Mouse (Mus musculus) spleen, postnatal 10 days (tissue): ENCODE results near the gene Gm45713.
A peak's percentile ranks its signal among the peaks of the same experiment; 100 is the strongest.
"Not testable (repeated sequence)": the region's sequence is repeated elsewhere in the genome, so short reads cannot be mapped to it uniquely, and the experiment has no call there.

Experiments
- DNase-seq, 2 experiments: peaks; one replicate each; pipeline ENCODE4 v3.0.0; 2021 to 2022; ENCODE audit warnings: low spot score in 2 of 2

Gm45713 gene

DNA sequence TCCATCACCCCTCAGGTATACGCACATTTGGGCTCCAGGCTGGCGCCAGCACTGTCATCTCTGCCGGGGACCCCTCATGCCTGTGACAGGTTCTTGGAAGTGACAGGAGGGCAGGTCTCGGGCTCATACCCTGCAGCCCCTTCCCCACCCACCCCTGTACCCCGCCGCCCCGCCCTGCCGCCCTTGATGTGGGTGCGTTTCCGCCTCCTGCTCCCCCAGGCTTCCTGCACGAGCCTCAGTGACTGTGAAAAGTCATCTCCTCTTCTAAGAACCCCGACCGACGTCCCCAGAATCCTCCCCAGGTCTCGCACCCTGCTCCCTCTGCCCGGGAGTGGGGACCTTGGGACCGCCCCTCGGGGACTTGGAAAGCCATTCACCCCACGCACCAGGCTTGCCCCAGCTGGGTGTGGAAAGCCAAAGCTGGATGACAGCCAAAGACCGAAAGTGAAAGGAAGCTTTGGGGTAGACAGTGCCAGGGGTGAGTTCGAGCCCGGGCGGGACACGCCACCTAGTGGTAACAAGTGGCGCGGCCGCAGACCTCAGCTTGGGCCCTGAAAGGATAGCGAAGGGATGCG lies at the start of gene Gm45713, which contains the start of gene Flt3l:
Gene Gm45713 (minus strand): TSS at position 239 of the 575 bp plus-strand sequence.
Gene Flt3l (minus strand): TSS at position 440 of the 575 bp plus-strand sequence.
- DNase-seq = peak; percentile 91 to 94

DNA sequence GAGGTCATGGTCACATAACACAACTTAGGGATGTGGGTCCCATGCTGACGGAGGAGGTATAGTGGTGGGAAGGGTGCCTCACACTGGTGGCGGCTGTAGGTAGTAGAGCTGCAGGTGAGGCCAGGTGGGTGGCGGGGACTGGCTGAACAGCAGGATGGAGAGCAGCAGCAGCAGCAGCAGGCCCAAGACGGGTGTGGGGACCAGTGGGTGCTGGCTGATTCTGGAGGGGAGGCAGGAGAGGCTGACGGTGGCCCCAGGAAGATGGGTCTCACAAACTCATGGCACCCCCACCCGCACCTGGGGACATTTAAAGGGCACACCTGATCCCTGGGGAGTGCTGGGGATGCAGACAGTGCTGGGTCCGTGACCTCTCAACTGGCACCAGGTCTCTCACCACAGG lies 47.6 kb upstream of the Gm45713 start:
- no peak for DNase-seq

DNA sequence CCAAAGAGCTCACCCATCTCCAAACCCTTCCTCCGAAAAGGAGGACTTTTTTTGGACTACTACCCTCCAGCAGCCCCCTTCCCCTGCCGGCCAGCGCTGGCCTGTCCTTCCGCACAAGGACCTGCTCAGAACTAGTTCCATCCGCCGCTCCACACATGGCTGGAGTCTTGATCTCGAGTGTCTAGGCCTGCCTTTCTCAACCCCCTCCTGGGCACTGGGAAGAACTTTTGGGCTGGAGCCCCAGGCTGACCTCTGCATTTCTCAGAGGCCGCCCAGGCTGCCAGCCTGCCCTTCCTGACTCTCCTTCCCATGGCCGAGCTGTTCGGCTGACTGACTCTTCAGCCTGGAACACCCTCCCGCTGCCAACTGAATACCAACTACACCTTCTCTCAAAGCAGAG lies 46.6 kb upstream of the Gm45713 start:
- DNase-seq = no peak

DNA sequence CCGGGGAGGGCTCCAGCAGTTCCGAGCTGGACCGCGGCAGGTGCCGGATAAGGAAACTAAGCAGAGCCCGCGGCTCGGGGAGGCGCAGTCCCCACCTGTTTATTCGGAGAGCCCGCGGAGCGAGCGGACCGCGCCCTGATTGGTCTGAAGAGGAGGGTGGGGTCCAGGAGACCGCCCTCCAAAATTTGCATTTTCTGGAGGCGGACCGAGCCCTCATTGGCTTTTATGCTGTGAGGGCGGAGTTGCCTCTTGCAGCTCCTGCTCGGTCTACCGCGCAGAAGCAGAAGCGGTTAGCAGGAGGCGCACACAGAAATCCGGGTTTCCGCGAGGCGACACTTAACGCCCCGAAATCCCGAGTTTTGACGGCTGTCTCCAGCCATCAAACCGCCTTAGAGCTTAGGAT lies 46.2 kb upstream of the Gm45713 start:
- peak; percentile 65 to 90 for DNase-seq

DNA sequence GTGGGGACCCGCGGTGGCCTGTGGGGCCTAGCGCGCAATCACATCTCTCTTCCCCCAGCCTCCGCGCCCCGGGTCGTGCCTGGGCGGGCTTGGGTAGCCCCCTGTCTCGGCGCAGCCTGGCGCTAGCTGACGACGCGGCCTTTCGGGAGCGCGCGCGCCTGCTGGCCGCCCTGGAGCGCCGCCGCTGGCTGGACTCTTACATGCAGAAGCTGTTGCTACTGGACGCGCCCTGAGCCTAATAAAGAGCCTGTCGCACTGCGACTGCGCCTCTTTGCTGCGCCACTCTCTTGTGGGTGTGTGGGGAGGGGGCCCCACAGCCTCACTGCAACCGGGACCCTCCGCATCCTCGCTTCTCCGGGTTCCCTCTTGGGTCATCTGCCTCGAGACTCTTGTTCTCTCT lies 45.5 kb upstream of the Gm45713 start:
- DNase-seq = peak in 1 of 2 experiments; percentile 54

DNA sequence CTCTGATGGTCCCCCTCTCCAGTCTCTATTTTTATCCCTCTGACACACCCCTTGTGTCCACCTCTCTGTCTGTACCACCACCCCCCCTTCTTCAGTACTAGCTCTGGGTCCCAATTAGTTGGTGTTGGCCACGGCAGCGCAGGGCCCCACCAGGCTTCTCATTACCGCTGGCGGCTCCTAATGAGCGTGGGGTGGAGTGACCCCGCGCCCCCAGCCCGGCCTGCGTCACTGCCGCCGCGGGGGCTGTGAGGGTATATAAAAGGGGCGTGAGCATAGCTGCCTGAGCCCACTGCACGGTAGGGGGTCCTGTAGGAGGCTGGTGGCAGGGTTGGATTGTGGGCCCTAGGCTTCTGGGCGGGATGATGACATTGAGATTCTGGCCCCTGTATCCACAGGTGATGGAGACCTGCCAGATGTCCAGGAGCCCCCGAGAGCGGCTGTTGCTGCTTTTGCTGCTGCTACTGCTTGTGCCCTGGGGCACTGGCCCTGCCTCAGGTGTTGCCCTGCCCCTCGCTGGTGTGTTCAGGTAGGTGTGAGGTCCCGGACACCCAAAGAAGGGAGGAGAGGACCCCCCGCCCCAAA lies 45.0 kb upstream of the Gm45713 start, which contains the start of gene Pth2:
Gene Pth2 (plus strand): TSS at position 100 of the 582 bp plus-strand sequence.
- no peak for DNase-seq

DNA sequence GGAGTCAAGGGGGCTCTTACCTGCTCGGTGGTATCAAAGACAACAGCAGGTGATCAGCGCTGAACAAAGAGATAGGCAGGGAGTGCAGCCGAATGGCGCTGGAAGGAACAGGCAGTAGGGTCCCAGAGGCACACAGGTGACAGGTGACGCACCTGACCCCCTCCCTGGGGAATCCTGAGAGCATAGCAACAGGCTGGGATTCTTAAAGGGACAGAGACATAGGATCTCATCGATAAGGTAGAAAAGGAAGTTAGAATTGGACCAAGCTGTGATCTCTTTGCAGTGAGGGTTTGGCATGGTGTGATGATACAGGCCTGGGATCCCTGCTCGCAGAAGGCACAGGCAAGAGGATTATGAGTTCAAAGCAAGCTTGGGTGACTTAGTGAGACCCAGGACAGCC lies 43.4 kb upstream of the Gm45713 start, which contains the start of gene Gfy:
Gene Gfy (minus strand): TSS at position 101 of the 400 bp plus-strand sequence.
- DNase-seq = no peak

DNA sequence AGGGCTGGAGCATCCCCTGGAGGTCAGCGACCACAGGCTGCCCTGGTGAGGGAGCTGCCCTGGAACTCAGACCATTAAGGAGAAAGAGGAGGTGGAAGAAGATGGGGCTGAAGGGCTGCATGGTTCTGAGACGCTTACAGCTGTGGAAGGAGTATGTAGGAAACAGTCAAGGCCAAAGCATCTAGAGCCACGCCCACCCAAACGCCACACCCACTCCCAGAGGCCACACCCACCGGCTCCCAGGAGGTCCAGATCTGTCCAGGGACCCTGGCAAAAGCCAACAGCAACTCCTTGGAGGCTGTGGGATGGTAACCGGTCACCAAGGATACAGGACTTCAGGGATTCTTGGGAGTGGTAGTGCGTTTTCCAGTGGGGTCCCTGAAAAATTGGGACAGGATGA lies 42.5 kb upstream of the Gm45713 start:
- DNase-seq = peak in 1 of 2 experiments; percentile 48

DNA sequence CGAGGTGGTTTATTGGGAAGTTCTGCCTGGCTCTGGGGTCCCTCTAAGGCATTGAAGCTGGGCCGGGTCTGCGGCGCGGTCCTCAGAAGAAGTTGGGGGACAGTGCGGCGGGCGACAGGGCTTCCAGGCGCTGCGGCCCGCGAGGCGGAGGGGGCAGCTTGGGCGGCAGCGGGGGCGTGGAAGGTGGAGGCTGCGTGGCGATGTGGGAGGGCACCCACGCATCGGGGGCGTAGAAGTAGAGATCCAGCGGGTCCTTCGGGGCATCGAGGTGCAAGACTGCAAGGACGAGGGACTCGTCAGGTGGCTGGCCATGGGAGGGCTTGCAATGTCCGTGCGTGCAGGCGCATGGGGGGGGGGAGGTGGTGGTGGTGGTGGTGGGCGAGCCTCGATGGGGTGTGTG lies 40.3 kb upstream of the Gm45713 start:
- DNase-seq = no peak

DNA sequence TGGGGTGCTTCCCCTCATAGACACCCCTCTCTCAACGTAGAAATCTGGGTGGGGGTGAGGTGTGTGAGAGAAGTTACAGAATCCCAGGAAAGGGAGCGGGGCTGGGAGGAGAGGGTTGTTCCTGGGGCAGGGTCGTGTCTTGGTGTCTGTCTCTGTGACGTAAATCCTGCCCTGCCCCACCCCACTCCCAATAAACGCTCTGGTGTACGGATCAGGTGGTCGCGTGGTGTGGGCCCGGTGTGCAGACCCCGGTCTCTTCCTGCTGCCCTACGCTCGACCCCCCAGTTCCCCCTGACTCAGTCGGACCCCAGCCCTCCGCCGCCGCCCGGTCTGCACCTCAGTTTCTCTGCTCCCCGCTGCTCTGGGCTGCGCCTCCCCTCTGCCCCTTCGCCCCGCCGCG lies 39.9 kb upstream of the Gm45713 start:
- DNase-seq = no peak

DNA sequence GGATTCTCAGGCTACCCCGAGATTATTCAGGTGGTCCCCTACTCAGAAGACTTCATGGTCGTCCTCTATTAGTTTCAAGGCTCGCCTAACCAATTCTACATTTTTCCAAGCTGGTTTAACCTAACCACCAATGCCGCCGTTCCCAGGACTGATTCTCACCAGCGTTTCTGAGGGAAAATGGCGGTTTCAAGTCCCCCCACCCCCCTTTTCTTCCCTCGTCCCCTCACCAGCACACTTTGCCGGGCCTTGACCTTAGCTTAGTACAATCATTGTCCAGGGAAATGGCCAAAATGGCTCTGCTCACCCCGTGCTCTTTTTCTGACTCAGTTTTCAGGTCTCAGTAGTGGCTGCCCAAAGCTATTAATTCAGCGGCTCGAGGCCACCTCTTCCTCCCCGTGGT lies 39.4 kb upstream of the Gm45713 start:
- no peak for DNase-seq

DNA sequence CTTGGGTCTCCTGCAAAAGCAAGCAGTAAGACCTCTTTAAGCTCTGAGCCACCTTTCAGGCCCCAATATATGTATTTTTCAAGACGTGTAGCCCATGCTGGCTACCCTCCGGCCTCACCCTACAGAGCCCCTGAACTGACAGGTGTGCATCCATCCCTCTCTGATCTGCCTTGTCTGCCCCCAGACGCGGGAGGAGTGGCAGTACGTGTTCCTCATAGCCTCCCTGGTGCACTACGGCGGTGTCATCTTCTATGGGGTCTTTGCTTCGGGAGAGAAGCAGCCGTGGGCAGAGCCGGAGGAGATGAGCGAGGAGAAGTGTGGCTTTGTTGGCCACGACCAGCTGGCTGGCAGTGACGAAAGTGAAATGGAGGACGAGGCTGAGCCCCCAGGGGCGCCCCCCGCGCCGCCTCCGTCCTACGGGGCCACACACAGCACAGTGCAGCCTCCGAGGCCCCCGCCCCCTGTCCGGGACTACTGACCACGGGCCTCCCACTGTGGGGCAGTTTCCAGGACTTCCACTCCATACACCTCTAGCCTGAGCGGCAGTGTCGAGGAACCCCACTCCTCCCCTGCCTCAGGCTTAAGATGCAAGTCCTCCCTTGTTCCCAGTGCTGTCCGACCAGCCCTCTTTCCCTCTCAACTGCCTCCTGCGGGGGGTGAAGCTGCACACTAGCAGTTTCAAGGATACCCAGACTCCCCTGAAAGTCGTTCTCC lies 38.7 kb upstream of the Gm45713 start:
- no peak for DNase-seq

DNA sequence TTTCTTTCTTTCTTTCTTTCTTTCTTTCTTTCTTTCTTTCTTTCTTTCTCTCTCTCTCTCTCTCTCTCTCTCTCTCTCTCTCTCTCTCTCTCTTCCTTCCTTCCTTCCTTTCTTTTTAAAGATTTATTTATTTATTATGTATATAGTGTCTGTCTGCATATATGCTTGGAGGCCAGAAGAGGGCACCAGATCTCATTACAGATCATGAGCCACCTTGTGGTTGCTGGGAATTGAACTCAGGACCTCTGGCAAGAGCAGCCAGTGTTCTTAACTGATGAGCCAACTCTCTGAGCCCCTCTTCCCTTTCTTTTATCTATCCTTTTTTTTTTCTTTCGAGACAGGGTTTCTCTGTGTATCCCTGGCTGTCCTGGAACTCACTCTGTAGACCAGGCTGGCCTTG lies 37.7 kb upstream of the Gm45713 start:
- DNase-seq = not testable (repeated sequence)

DNA sequence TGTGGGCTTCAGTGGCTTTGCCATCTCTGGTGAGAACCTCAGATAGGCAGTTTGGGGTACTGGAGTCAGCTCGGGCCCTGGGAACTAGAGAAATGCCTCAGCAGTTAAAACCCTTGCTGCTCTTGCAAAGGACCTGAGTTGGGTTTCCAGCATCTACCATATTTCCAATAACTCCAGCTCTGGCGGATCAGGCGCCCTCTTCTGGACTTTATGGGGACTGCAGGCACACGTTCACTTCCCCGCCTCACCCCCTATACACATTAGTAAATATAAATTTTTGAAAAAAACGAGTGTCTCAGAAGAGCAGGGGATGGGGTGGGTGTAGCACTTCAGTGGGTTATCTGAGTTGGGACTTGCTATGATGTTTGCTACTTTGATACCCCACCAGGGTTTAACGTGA lies 36.9 kb upstream of the Gm45713 start:
- DNase-seq = peak; percentile 43 to 72

DNA sequence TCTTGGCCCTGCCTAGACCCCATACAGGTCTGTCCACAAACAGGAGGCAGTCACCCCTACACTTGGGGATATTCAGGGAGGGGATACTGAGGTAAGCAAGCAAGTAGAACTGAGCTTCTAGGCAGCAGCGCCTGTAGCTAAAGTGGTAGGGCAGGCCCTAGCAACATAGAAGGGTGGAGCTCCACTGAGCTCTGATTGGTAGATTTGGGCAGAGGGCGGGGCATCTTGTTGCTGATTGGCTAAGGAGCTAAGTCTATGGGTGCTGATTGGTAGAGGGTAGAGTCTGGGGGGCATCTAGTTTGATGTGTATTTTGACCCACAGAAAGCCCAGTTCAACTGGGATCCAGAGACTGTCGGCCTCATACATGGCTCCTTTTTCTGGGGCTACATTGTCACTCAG lies 33.5 kb upstream of the Gm45713 start:
- no peak for DNase-seq

DNA sequence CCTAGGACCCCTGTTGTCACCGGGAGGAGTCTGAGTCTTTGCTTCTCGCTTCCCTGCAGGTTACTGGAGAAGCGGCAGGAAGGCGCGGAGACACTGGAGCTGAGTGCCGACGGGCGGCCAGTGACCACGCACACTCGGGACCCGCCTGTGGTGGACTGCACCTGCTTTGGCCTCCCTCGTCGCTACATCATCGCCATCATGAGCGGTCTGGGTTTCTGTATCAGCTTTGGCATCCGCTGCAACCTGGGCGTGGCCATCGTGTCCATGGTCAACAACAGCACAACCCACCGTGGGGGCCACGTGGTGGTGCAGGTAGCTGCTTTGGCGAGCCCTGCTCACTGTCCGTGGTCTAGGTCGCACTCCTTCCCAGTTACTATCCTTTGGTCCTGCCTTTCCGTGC lies 32.6 kb upstream of the Gm45713 start:
- DNase-seq = no peak

DNA sequence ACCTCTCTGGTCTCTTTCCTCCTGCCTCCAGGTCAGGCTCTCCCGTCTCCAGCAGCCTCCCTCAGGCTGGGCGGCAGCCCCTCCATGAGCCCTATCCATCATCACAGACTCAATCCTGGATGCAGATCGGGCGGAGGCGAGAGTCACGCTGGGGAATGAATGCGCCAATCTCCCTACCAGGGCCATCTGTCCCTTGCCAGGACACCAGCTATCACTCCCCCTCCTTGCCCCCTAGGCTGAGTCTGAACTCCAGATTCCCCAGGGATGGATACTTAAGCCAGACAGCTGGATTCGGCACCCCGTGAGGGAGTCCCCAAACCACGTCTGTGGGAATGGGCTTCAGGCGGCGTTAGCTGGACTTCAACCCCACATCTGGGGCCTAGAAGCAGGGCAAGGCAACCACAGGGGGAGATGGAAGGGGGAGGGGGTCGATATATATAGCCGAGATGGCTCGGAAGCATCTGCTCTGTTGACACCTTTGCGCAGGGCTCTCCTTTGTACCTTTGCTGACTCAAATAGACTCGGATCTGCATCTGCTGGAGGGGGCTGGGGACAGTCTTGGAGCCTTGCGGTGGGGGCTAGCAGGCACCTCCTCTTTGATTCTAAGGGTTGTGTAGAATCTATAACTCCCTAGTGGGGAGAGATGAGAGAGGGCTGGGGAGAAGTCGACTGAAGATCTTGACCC lies 31.9 kb upstream of the Gm45713 start:
- DNase-seq = no peak

DNA sequence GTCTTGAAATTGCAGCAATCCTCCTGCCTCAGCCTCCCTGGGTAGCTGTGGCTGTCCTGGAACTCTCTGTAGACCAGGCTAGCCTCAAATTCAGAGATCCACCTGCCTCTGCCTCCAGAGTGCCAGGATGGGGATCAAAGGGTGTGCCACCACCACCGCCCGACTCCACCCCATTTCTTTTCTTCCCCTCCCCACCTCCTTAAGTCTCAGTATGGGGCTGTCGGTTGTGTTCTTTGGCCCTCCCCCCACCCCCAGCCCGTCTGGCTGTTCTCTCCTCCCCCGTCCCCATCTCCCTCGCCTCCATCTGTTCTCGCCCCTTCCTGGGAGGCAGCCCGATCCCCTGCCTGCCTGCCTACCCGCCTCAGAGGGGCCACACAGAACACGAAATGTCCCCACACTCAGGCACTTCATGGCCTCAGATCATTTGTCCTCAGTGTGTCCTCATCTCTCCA lies 30.9 kb upstream of the Gm45713 start:
- DNase-seq = no peak

DNA sequence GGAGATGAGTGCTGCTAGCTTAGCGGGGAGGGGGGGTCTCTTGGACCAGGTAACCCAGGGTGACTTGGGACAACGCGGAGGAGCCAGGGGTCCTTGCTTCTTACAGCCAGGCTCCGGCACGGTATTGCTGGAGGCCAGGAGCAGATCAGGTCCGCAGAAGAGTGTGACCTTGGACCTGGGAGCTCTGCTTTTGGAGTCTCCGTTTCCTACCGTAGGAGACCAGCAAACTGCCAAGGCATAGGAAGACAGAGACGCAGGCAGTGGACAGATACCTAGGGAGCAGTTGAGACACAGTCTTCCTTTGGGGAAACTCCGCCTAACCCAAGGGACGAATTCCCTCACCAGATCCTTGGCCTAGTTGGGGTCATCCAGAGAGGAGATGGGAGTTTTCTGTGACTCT lies 29.7 kb upstream of the Gm45713 start:
- DNase-seq = no peak

DNA sequence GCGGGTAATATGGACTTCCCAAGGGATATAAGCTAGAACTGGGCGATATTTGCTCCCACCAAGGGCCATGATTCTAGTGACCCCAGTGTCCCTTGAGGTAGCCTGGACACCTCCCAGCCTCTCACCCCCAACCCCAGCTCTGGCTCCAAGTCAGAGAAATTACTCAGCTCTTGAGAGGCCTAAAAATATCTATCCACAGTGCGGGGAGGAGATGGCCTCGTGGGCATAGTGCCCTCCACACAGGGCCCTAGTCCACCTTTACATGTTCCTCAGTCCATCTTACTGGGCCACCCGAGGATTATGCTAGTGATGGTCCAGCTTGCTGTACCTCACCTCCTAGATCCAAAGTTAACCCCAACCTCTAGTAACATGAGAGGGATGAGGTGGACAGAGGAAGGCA lies 28.8 kb upstream of the Gm45713 start:
- no peak for DNase-seq

DNA sequence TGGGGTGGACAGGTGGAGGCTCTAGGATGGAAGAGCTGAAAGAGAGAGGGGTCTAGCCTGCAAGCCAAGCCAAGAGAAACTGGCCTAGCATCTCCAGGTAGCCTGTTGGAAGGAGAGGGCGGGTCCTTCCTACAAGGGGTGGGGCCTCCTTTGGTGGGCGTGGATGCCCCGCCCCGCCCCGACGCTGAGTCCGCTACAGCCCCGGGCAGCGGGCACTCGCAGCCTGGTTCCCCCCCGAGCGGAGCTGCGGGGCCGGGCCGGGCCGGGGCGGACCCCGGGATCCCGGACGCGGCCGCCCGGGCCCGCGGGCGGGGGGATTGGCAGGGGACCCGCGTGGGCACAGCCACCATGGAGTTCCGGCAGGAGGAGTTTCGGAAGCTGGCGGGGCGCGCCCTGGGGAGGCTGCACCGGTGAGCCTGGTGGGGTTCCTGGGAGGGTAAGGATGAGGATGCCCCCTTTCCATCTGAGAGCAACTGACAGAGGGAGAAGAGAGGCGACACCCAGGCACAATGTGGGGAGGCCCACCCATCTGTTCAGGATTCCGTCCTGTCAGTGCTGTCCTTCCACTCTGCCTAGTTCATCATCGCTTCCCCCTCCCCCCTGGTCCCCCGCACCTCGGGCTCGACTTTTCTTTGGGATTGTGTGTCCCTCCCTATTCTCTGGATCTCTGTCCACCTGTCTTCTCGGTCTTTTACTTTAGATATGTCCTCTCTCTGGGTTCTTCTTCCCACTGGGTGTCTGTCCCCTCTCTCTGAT lies 27.9 kb upstream of the Gm45713 start, which contains the start of gene Slc17a7:
Gene Slc17a7 (plus strand): TSS at position 215 of the 756 bp plus-strand sequence.
- DNase-seq = peak in 1 of 2 experiments; percentile 46
